Mouse (Mus musculus): ENCODE measurements around the gene Eif2ak4. TPM values are rescaled to one million over a fixed set of nuclear protein-coding genes. Genes with fewer than 3 reads are reported as not detected.

Eif2ak4 gene
- polyA plus RNA-seq, 1 experiment from 2014 or later = 5.4 TPM

DNA sequence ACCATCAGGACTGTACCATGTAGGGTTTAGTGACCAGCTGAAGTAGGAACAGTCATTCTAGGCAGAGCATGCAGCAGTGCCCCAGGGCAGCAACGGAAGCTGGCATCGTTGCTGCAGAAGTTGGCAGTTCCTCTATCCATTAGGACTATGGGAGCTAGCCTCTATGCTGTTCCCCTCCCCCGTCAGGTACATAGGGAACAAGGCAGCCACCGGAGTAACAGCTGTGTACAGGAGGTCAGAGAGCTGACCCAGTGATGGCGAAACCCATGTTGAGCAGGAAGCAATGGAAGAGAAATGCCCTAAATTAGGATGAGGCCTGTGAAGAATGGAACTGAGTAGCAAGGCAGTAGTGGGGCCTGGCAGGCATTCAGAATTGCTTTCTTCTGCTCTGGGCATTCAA is 53.8 kb downstream of the Eif2ak4 start:
- Histone ChIP-seq H3K27me3 (no peaks in the 10 kb centered on the region), H3K9ac (no peak overlapping the region), H3K4me3 (no peak overlapping the region), H3K4me2 (no peak overlapping the region), H3K9me3 (replicated peaks) (no peaks in the 10 kb centered on the region), H3K36me3 (peaks cover 30% of the 10 kb centered on the region), H3K27ac (no peak overlapping the region), H3K4me1 (replicated peaks) (0 out of 2 replicates have a peak, but pooled peaks cover 5% of the 10 kb centered on the region)
- peak; percentile 49; the same call in 1 of the 2 replicates for ATAC-seq (replicated peaks; ENCODE audit: insufficient number of reproducible peaks, insufficient read depth, low FRiP score, low read depth)
- whole genome bisulfite sequencing = 86% methylated on average over 5 of the region's 5 CpGs

DNA sequence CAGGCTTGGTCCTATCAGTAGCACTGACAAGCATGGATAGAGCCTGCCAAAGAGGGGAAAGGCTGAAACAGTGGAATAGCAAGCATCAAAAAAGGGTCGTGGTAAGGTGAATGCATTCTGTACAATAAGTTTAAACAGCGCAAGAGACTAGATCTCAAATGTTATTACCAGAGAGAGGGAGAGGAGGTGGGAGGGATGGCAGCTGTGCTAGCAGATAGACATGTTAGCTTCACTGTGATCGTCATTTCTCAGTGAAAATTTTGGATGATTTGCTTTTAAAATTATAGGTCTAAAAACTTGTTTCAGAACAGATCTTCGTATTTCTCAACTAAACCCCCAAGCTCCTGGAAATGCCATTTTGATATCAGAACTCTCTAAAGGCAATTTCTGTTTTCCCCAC is 54.3 kb downstream of the Eif2ak4 start:
- Histone ChIP-seq H3K9ac (no peak overlapping the region), H3K27ac (no peak overlapping the region), H3K27me3 (no peaks in the 10 kb centered on the region), H3K4me2 (no peak overlapping the region), H3K36me3 (peaks cover 30% of the 10 kb centered on the region), H3K4me1 (replicated peaks) (0 out of 2 replicates have a peak, but pooled peaks cover 5% of the 10 kb centered on the region), H3K9me3 (replicated peaks) (no peaks in the 10 kb centered on the region), H3K4me3 (no peak overlapping the region)
- no peak for ATAC-seq (replicated peaks; ENCODE audit: insufficient number of reproducible peaks, insufficient read depth, low FRiP score, low read depth)
- WGBS = 80% methylated on average over 4 of the region's 4 CpGs

DNA sequence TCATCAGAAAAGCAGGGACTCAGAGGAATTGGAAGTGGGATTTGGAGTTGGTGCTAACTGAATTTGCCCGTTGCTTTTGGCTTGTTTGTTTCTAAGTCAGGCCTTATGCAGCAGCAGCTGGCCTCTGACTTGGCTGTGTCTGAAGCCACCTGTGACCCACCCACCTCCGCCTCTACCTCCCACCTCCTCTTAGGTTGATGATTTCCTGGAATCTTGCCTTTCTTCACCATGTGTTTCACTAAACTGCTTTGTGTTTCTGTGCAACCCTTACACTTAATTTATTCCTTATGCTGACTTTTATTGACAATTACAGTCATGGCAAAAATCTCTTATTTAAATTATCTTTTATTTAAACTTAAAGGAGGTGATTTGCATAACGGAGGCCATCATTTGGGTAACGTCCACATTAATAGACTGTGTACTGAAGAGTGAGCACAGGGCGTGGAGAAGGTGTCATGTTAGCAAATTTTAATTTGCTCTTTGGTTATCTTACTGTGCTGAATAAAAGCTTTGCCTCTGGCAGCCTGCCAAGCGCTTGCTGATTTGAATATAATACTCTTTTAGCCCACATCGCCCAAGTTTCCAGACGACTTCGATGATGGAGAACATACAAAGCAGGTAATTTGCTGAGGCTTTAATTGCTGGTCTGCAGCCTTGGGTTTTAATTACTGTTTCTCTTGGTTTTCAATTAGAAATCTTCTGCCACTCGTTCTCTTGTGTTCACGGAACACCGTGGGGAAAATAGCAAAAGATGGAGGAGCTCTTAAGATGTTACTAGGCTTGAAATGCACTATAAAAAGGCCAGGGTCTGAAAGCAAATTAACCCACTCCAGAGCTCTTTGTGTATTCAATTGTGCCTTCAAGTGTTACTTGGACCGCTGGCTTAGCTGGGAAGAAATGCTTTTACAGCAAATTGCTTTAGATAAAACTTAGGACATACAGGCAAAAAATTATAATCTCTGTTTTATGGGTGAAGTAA is 57.6 kb downstream of the Eif2ak4 start:
- Histone ChIP-seq H3K9me3 (replicated peaks) (no peaks in the 10 kb centered on the region), H3K27me3 (no peaks in the 10 kb centered on the region), H3K9ac (no peak overlapping the region), H3K27ac (no peak overlapping the region), H3K36me3 (peaks cover 33% of the 10 kb centered on the region), H3K4me3 (no peak overlapping the region), H3K4me2 (no peak overlapping the region), H3K4me1 (replicated peaks) (0 out of 2 replicates have a peak, but pooled peaks cover 5% of the 10 kb centered on the region)
- WGBS = 57% methylated on average over 13 of the region's 13 CpGs
- no peak for ATAC-seq (replicated peaks; ENCODE audit: insufficient number of reproducible peaks, insufficient read depth, low FRiP score, low read depth)

DNA sequence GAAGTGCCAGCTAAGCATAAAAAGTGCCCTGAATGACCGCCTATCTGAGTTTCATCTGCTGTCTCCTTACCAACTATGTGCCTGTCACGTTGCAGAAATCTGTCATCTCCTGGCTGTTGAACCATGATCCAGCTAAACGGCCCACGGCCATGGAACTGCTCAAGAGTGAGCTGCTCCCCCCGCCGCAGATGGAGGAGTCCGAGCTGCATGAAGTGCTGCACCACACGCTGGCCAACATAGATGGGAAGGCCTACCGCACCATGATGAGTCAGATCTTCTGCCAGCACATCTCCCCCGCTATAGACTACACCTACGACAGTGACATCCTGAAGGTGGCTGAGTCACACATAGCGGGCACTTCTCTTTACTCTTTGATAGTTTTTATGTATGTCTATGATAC is 59.8 kb downstream of the Eif2ak4 start:
- Histone ChIP-seq H3K27me3 (no peaks in the 10 kb centered on the region), H3K4me3 (no peak overlapping the region), H3K36me3 (peaks cover 38% of the 10 kb centered on the region), H3K4me1 (replicated peaks) (0 out of 2 replicates have a peak, but pooled peaks cover 5% of the 10 kb centered on the region), H3K9me3 (replicated peaks) (no peaks in the 10 kb centered on the region), H3K9ac (no peak overlapping the region), H3K27ac (no peak overlapping the region), H3K4me2 (no peak overlapping the region)
- WGBS = 88% methylated on average over 12 of the region's 12 CpGs
- ATAC-seq (replicated peaks; ENCODE audit: insufficient number of reproducible peaks, insufficient read depth, low FRiP score, low read depth) = no peak

DNA sequence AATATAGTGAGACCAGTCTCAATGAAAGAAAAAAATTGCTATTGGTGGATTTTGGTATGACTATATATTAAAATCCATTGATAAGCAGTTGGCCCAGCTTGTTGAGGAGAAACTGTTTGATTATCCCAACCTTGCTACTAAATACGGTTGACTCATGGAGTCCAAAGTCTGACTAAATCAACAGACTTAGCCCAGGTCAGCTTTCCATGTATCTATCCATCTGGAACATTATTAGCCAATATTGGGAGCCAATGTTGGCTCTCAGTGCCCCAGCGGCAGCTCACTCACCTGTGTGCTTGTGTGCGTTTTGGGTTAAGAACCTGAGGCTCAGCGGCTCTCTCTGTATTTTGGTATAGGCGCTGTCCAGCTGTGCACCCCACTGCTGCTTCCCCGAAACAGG is 62.6 kb downstream of the Eif2ak4 start:
- no peak for ATAC-seq (replicated peaks; ENCODE audit: insufficient number of reproducible peaks, insufficient read depth, low FRiP score, low read depth)
- Histone ChIP-seq H3K36me3 (peaks cover 28% of the 10 kb centered on the region), H3K4me2 (no peak overlapping the region)

DNA sequence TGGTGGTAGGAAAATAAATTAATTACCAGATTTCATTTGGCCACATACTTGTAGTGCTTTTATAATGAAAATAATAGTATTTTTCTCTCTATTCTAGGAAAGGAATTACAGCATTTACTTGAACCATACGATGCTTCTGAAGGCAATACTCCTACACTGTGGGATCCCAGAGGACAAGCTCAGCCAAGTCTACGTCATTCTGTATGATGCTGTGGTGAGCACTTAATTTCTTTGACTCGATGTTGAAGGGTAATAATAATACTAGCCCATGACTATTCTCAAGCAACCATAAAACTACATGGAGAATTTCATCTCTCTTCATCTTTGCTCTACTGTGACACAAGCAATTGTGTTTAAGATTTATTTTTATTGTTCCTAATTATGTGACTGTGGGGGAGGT is 68.6 kb downstream of the Eif2ak4 start:
- Histone ChIP-seq H3K4me1 (replicated peaks) (0 out of 2 replicates have a peak, but pooled peaks cover 2% of the 10 kb centered on the region), H3K27me3 (no peaks in the 10 kb centered on the region), H3K27ac (no peak overlapping the region), H3K4me3 (no peak overlapping the region), H3K36me3 (peaks cover 15% of the 10 kb centered on the region), H3K4me2 (no peak overlapping the region), H3K9ac (no peak overlapping the region), H3K9me3 (replicated peaks) (no peaks in the 10 kb centered on the region)
- WGBS = 88% methylated on average over 3 of the region's 3 CpGs
- ATAC-seq (replicated peaks; ENCODE audit: insufficient number of reproducible peaks, insufficient read depth, low FRiP score, low read depth) = no peak

More for the DNA sequence above, 62.6 kb downstream of the Eif2ak4 start:
- Histone ChIP-seq H3K4me1 (replicated peaks) (0 out of 2 replicates have a peak, but pooled peaks cover 3% of the 10 kb centered on the region), H3K4me3 (no peak overlapping the region), H3K27me3 (no peaks in the 10 kb centered on the region), H3K9me3 (replicated peaks) (no peaks in the 10 kb centered on the region), H3K9ac (no peak overlapping the region), H3K27ac (no peak overlapping the region)
- 89% methylated on average over 6 of the region's 6 CpGs for WGBS

DNA sequence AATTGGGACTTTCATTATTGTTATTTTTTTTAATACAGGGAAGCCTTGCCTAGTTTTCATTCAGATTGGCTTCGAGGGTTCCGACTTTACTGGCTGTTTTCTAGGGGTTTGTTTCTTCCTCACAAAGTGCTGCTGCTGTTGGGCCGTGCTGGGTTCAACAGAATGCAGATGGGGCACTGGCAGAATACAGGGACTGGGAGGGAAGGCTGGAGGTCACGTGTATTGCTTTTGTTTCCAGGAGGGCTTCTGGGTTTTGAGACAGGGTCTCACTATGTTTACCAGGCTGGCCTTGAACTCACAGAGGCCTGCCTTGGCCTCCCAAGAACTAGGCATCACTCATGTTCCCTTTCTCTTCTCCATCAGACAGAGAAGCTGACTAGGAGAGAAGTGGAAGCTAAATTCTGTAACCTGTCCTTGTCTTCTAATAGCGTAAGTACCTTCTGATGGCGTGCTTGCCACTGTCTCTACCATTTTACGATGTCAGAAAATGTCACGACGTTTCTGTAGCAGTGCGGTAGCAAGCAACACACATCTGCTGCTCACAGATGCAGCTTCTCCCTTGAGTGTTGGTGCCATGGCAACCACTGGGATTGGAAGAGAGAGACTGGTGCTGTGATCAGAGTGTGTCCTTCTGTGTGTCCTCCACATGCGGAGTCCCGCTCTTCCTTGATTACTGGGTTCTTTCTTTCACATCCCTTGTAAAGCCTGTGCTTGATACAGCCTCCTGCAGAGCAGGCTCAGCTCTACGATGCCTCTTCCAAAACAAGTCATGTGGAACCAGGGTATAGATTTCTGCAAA is 69.2 kb downstream of the Eif2ak4 start:
- no peaks in the 10 kb centered on the region for H3K27me3 ChIP-seq
- H3K4me1 ChIP-seq (replicated peaks) = 0 out of 2 replicates have a peak, but pooled peaks cover 2% of the 10 kb centered on the region
- H3K9ac ChIP-seq = no peak overlapping the region
- H3K36me3 ChIP-seq = peaks cover 16% of the 10 kb centered on the region
- H3K27ac ChIP-seq = no peak overlapping the region
- no peak overlapping the region for H3K4me3 ChIP-seq
- no peak overlapping the region for H3K4me2 ChIP-seq
- 92% methylated on average over 13 of the region's 13 CpGs for WGBS
- no peak for ATAC-seq (replicated peaks; ENCODE audit: insufficient number of reproducible peaks, insufficient read depth, low FRiP score, low read depth)
- H3K9me3 ChIP-seq (replicated peaks) = no peaks in the 10 kb centered on the region

DNA sequence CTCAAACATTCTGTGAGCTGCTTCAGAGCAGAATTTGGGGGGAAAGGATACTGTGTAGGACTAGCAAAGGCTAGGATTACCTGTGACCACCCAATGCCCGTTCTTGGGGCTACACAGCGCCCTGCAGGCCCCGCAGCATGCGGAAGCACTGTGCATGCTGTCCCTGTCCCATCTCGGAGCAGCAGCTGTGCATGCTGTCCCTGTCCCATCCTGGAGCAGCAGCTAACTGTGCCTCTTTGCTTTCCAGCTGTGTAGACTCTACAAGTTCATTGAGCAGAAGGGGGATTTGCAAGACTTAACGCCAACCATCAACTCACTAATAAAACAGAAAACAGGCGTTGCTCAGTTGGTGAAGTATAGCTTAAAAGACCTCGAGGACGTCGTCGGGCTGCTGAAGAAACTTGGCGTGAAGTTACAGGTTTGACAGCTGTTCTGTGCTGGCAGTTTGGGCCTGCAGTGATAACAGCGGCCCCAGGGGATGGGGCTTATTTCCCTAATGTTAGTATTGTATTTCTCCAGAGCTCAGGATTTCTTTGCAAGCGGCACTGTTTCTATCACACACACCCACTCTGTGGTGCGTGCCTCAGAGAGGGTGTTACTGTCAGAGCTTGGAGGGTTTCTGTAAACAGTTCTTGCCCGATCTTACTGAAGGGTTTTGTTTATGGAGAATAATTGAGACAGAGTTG is 73.2 kb downstream of the Eif2ak4 start:
- Histone ChIP-seq H3K4me1 (replicated peaks) (0 out of 2 replicates have a peak, but pooled peaks cover 2% of the 10 kb centered on the region), H3K9ac (no peak overlapping the region), H3K9me3 (replicated peaks) (no peaks in the 10 kb centered on the region), H3K4me3 (no peak overlapping the region), H3K4me2 (no peak overlapping the region), H3K27me3 (no peaks in the 10 kb centered on the region), H3K36me3 (peaks cover 44% of the 10 kb centered on the region), H3K27ac (no peak overlapping the region)
- 60% methylated on average over 16 of the region's 16 CpGs for WGBS
- no peak for ATAC-seq (replicated peaks; ENCODE audit: insufficient number of reproducible peaks, insufficient read depth, low FRiP score, low read depth)

DNA sequence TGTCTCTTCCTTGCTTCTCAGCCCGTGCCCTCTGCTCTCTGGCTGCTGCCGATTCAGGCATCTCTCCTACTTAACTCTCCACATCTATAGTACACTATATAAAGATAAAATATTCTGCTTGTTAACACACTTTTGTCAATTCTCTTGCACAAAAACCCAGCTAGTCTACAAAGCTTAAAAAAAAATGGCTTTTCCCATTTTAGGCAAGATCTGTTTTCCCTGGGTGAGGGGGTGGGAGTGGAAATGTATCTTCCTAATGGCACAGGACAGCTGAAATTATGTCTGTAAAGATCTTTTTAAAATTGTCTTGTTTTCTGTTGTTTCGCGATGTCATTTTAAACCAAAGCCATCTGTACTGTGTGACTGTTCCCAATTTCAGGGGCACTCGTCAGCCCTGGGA is 75.1 kb downstream of the Eif2ak4 start:
- Histone ChIP-seq H3K27ac (no peak overlapping the region), H3K9me3 (replicated peaks) (no peaks in the 10 kb centered on the region), H3K36me3 (peaks cover 43% of the 10 kb centered on the region; the same call in 1 of the 2 replicates), H3K9ac (no peak overlapping the region), H3K4me1 (replicated peaks) (0 out of 2 replicates have a peak, but pooled peaks cover 2% of the 10 kb centered on the region), H3K4me2 (no peak overlapping the region), H3K27me3 (no peaks in the 10 kb centered on the region), H3K4me3 (no peak overlapping the region)
- 83% methylated on average over 5 of the region's 5 CpGs for WGBS
- no peak for ATAC-seq (replicated peaks; ENCODE audit: insufficient number of reproducible peaks, insufficient read depth, low FRiP score, low read depth)

DNA sequence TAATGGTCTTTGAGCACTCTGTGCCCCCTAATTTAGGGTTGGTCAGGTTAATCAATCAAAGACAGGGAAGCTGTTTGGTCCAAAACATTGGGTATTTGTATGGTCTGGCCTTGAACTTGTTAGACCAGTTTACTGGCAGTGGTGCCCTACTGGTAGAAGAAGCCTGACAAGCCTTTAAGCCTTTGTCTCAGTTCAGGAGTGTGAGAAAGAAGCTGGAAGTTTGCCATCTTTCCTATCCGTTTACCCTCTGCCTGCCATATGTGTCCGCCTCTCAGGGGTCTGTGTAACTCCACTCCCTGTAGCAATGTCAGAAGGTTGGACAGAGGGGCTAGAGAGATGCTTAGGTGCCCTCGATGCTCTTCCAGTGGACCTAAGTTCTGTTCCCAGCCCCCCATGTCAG is 76.0 kb downstream of the Eif2ak4 start:
- ATAC-seq (replicated peaks; ENCODE audit: insufficient number of reproducible peaks, insufficient read depth, low FRiP score, low read depth) = no peak
- WGBS = 69% methylated on average over 3 of the region's 3 CpGs
- H3K4me3 ChIP-seq = no peak overlapping the region
- no peak overlapping the region for H3K4me2 ChIP-seq
- no peaks in the 10 kb centered on the region for H3K9me3 ChIP-seq (replicated peaks)
- H3K36me3 ChIP-seq = peaks cover 50% of the 10 kb centered on the region; the same call in 1 of the 2 replicates
- H3K4me1 ChIP-seq (replicated peaks) = 0 out of 2 replicates have a peak, but pooled peaks cover 2% of the 10 kb centered on the region
- no peak overlapping the region for H3K27ac ChIP-seq
- H3K9ac ChIP-seq = no peak overlapping the region
- H3K27me3 ChIP-seq = no peaks in the 10 kb centered on the region
